Mouse (Mus musculus): ENCODE data around the gene Frmd4b. TPM values are rescaled to one million over a fixed set of nuclear protein-coding genes. Genes with fewer than 3 reads are reported as not detected.
"Not testable (repeated sequence)": the region's sequence is repeated elsewhere in the genome, so short reads cannot be mapped to it uniquely, and the experiment has no call there.

Frmd4b gene
- polyA plus RNA-seq, 1 experiment from 2014 or later, result 16.5 TPM

DNA sequence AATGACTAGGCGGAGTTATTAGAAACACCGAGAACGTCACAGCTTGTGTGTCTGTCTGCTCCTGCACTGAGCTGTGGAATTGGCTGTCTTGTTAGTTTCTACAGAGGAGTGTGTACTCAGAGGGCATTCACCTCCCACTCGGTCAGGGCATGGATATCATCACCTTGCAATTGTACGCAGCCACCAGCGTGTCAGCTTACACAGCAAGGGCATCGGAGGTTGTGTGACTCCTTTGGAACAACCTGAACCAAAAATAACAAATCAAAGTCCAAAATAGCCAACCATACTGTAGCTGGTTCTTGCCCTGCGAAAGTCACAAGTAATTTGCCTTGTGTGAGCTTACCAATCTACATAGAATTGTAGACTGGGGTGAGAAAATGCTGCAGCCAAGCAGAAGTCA is 352.1 kb downstream of the Frmd4b start:
- H3K9me3 ChIP-seq, result no peaks in the 10 kb centered on the region
- 73% methylated on average over 8 of the region's 8 CpGs for WGBS

DNA sequence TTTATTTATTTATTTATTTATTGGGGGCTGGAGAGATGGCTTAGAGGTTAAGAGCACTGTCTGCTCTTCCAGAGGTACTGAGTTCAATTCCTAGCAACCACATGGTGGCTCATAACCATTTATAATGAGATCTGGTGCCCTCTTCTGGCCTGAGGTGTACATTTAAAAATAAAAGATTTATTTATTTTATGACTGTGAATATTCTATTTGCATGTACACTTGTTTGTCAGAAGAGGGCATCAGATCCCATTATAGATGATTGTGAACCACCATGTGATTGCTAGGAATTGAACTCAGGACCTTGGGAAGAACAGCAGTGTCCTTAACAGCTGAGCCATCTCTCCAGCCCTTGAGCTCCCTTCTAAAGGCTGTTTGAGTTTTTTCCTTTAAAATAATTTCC is 353.6 kb downstream of the Frmd4b start:
- H3K27me3 ChIP-seq; H3K27ac ChIP-seq; ATAC-seq (ENCODE audit: insufficient number of reproducible peaks, insufficient read depth, low FRiP score, low TSS enrichment); H3K4me1 ChIP-seq; H3K9me3 ChIP-seq; H3K36me3 ChIP-seq; H3K4me2 ChIP-seq (replicated peaks); H3K9ac ChIP-seq; H3K4me3 ChIP-seq: not testable (repeated sequence)

More for the DNA sequence above, 352.1 kb downstream of the Frmd4b start:
- no peaks in the 10 kb centered on the region for H3K36me3 ChIP-seq
- ATAC-seq (ENCODE audit: insufficient number of reproducible peaks, insufficient read depth, low FRiP score, low TSS enrichment), result no peak
- no peaks in the 10 kb centered on the region for H3K4me1 ChIP-seq
- no peak overlapping the region for H3K4me3 ChIP-seq
- no peak overlapping the region for H3K9ac ChIP-seq
- no peak overlapping the region for H3K4me2 ChIP-seq (replicated peaks)
- H3K27ac ChIP-seq, result no peak overlapping the region
- no peaks in the 10 kb centered on the region for H3K27me3 ChIP-seq

DNA sequence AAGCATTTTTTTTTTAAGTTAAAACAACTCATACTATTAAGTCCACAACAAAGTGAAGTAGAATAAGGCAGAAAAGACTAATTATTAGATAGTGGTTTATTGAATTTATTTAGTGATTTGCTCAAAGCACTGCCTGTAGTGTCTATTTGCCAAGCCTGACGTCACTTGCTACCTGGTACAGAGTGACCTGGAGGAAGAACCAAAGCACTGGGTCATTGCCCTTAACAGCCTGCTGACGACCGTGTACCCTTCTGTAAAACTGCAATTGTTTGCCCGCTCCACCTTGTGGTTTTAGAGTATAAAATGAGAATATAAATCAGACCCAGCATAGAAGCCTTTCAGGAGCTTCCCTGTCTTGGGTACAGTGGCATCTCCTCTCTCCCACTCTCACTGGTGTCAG is 355.1 kb downstream of the Frmd4b start:
- no peaks in the 10 kb centered on the region for H3K36me3 ChIP-seq
- ATAC-seq (ENCODE audit: insufficient number of reproducible peaks, insufficient read depth, low FRiP score, low TSS enrichment), result no peak
- WGBS, result 74% methylated on average over 4 of the region's 4 CpGs
- H3K4me1 ChIP-seq, result no peaks in the 10 kb centered on the region
- no peak overlapping the region for H3K9ac ChIP-seq
- no peaks in the 10 kb centered on the region for H3K9me3 ChIP-seq
- no peak overlapping the region for H3K27ac ChIP-seq
- H3K4me3 ChIP-seq, result no peak overlapping the region
- no peaks in the 10 kb centered on the region for H3K27me3 ChIP-seq
- no peak overlapping the region for H3K4me2 ChIP-seq (replicated peaks)

- not testable (repeated sequence) for ATAC-seq (ENCODE audit: insufficient number of reproducible peaks, insufficient read depth, low FRiP score, low TSS enrichment); H3K9me3 ChIP-seq; H3K36me3 ChIP-seq; H3K27ac ChIP-seq; H3K9ac ChIP-seq; H3K27me3 ChIP-seq; H3K4me1 ChIP-seq; H3K4me3 ChIP-seq; H3K4me2 ChIP-seq (replicated peaks)
- 85% methylated on average over 2 of the region's 2 CpGs for WGBS
Measured at GRCm38 (mm10) chr6:97259926-97260325, 357.4 kb downstream of the Frmd4b start.

GRCm38 (mm10) chr6:97258489-97258888 is 358.9 kb downstream of the Frmd4b start:
- H3K9me3 ChIP-seq, result no peaks in the 10 kb centered on the region
- H3K36me3 ChIP-seq, result no peaks in the 10 kb centered on the region
- 90% methylated on average over 1 of the region's 1 CpGs for WGBS
- H3K4me3 ChIP-seq, result no peak overlapping the region
- no peak overlapping the region for H3K4me2 ChIP-seq (replicated peaks)
- no peaks in the 10 kb centered on the region for H3K27me3 ChIP-seq
- H3K27ac ChIP-seq, result no peak overlapping the region
- ATAC-seq (ENCODE audit: insufficient number of reproducible peaks, insufficient read depth, low FRiP score, low TSS enrichment), result no peak
- no peaks in the 10 kb centered on the region for H3K4me1 ChIP-seq
- no peak overlapping the region for H3K9ac ChIP-seq

DNA sequence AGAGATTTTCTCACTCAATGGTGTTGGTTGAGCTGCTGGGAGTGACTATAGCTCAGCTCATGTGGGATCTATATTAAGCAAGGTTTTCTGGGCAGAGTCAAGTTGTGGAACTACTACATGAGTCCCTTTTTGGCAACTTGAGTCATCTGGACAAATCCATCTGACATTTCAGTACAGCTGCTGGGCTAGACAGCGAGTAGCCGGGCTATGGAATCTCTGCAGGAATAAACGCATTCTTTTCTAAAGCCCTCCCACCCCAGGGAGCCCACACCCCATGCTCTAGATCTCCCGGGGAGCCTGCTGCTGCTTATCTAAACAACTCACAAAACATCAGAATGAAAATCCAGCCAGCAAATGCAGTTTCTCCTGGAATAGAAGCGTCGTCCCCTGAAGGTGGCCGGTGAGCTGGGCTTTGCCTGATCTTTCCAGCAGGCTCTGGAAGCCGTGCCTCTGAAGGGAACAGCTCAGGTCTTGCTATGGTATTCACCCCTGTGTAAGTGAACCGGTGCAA is 364.6 kb downstream of the Frmd4b start, which contains the start of gene Lmod3:
Gene Lmod3 (minus strand): TSS at position 49 of the 511 bp plus-strand sequence.
- no peak for ATAC-seq (ENCODE audit: insufficient number of reproducible peaks, insufficient read depth, low FRiP score, low TSS enrichment)
- WGBS, result 30% methylated on average over 9 of the region's 9 CpGs
- H3K4me2 ChIP-seq (replicated peaks), result no peak within 1 kb of the TSS

GRCm38 (mm10) chr6:97252086-97252485 is 365.3 kb downstream of the Frmd4b start:
- ATAC-seq (ENCODE audit: insufficient number of reproducible peaks, insufficient read depth, low FRiP score, low TSS enrichment), result no peak
- Histone ChIP-seq H3K9ac (no peak overlapping the region), H3K27ac (no peak overlapping the region), H3K4me1 (0 out of 2 replicates have a peak, but pooled peaks cover 3% of the 10 kb centered on the region), H3K9me3 (no peaks in the 10 kb centered on the region), H3K36me3 (no peaks in the 10 kb centered on the region), H3K4me3 (no peak overlapping the region), H3K4me2 (replicated peaks) (no peak overlapping the region), H3K27me3 (no peaks in the 10 kb centered on the region)
- 64% methylated on average over 5 of the region's 5 CpGs for WGBS

More for the DNA sequence above, 364.6 kb downstream of the Frmd4b start, which contains the start of gene Lmod3:
- H3K27me3 ChIP-seq, result no peaks in the 10 kb centered on the region
- H3K27ac ChIP-seq, result no peak within 1 kb of the TSS
- no peak within 1 kb of the TSS for H3K4me3 ChIP-seq
- no peaks in the 10 kb centered on the region for H3K36me3 ChIP-seq
- 0 out of 2 replicates have a peak, but pooled peaks cover 3% of the 10 kb centered on the region for H3K4me1 ChIP-seq
- H3K9ac ChIP-seq, result no peak within 1 kb of the TSS
- no peaks in the 10 kb centered on the region for H3K9me3 ChIP-seq

DNA sequence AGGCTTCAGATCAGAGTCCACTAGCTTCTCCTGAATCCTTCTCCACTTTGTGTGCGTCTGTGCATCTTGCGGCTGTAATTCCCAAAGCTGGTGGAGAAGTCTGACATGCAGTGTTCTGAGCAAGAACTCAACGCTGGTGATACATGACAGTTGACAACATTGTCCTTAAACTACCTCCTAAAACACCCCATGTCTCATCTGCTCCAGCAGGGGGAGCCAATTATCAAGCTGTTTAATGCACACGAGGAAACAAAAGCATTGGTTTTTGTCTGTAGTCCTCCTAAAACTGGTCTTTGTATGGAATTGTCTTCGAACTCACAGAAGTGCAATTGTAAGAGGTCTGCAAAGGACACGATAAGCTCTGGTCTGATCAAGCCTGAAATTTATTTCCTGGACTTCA is 366.4 kb downstream of the Frmd4b start:
- Histone ChIP-seq H3K4me2 (replicated peaks) (no peak overlapping the region), H3K27me3 (no peaks in the 10 kb centered on the region), H3K9ac (no peak overlapping the region), H3K4me1 (0 out of 2 replicates have a peak, but pooled peaks cover 3% of the 10 kb centered on the region), H3K4me3 (no peak overlapping the region), H3K36me3 (no peaks in the 10 kb centered on the region), H3K9me3 (no peaks in the 10 kb centered on the region), H3K27ac (no peak overlapping the region)
- WGBS, result 54% methylated on average over 6 of the region's 6 CpGs
- ATAC-seq (ENCODE audit: insufficient number of reproducible peaks, insufficient read depth, low FRiP score, low TSS enrichment), result no peak

DNA sequence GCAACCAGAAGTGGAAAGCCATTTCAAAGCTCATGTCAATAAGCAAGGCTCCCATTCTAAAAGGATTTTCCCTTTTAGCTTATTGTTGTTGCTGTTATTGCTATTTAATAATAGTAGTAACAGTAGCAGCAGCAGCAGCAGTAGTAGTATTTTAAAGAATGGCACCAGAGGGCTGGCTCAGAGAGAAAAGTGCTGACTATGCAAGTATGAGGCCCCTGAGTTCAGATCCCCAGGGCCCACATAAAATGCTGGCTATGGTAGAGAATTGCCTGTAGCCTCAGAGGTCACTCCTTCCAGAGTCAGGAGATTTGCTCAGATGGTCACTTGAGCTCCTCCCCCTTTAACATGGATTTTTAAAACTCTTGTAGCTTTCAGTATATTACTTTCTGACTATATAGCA is 372.1 kb downstream of the Frmd4b start:
- H3K27me3 ChIP-seq, result no peaks in the 10 kb centered on the region

GRCm38 (mm10) chr6:97242522-97242921 is 374.8 kb downstream of the Frmd4b start:
- H3K9ac ChIP-seq, result no peak overlapping the region
- WGBS, result 87% methylated on average over 4 of the region's 4 CpGs
- no peaks in the 10 kb centered on the region for H3K4me1 ChIP-seq
- H3K9me3 ChIP-seq, result no peaks in the 10 kb centered on the region
- no peaks in the 10 kb centered on the region for H3K27me3 ChIP-seq
- no peak overlapping the region for H3K4me2 ChIP-seq (replicated peaks)
- H3K4me3 ChIP-seq, result no peak overlapping the region
- H3K36me3 ChIP-seq, result no peaks in the 10 kb centered on the region
- no peak for ATAC-seq (ENCODE audit: insufficient number of reproducible peaks, insufficient read depth, low FRiP score, low TSS enrichment)
- no peak overlapping the region for H3K27ac ChIP-seq

More for the DNA sequence above, 372.1 kb downstream of the Frmd4b start:
- H3K4me2 ChIP-seq (replicated peaks), result no peak overlapping the region
- H3K4me3 ChIP-seq, result no peak overlapping the region
- no peak overlapping the region for H3K9ac ChIP-seq
- ATAC-seq (ENCODE audit: insufficient number of reproducible peaks, insufficient read depth, low FRiP score, low TSS enrichment), result no peak
- no peaks in the 10 kb centered on the region for H3K36me3 ChIP-seq
- H3K9me3 ChIP-seq, result no peaks in the 10 kb centered on the region
- H3K4me1 ChIP-seq, result no peaks in the 10 kb centered on the region
- no peak overlapping the region for H3K27ac ChIP-seq

- H3K9me3 ChIP-seq, result no peaks in the 10 kb centered on the region
- no peak overlapping the region for H3K9ac ChIP-seq
- H3K27me3 ChIP-seq, result no peaks in the 10 kb centered on the region
- 74% methylated on average over 5 of the region's 5 CpGs for WGBS
- no peaks in the 10 kb centered on the region for H3K4me1 ChIP-seq
- ATAC-seq (ENCODE audit: insufficient number of reproducible peaks, insufficient read depth, low FRiP score, low TSS enrichment), result no peak
- H3K36me3 ChIP-seq, result no peaks in the 10 kb centered on the region
- H3K27ac ChIP-seq, result no peak overlapping the region
- H3K4me3 ChIP-seq, result no peak overlapping the region
- H3K4me2 ChIP-seq (replicated peaks), result no peak overlapping the region
Measured at GRCm38 (mm10) chr6:97240092-97240491, 377.2 kb downstream of the Frmd4b start.

DNA sequence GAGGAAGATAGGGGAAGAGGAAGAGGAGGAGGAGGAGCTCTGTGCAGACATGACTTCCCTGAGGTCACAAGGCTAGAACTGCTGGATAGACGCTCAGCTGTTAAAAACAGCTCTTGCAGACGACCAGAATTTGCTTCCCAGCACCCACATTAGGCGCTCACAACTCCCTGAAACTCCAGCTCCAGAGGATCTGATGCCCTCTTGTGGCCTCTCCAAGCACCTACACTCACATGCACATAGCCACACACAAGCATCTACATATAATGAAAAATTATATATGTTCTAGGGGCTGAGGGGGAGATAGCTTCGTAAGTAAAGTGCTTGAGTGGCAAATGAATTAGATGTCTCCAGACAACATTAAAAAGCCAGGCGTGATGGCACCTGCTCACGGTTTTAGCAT is 378.0 kb downstream of the Frmd4b start:
- Histone ChIP-seq H3K4me2 (replicated peaks) (no peak overlapping the region), H3K9me3 (no peaks in the 10 kb centered on the region), H3K36me3 (no peaks in the 10 kb centered on the region), H3K27me3 (no peaks in the 10 kb centered on the region), H3K27ac (no peak overlapping the region), H3K9ac (no peak overlapping the region), H3K4me3 (no peak overlapping the region), H3K4me1 (no peaks in the 10 kb centered on the region)
- WGBS, result 93% methylated on average over 6 of the region's 6 CpGs
- ATAC-seq (ENCODE audit: insufficient number of reproducible peaks, insufficient read depth, low FRiP score, low TSS enrichment), result no peak
